Mouse (Mus musculus) Muller cell, postnatal 12 days (primary cell): Measurements from ENCODE around the gene Hgfac.

ENCODE experiments used
- DNase-seq: peaks from one replicate; pipeline ENCODE4 v3.0.0-alpha.2; 2015; ENCODE audit errors: inconsistent ontology term

Hgfac gene

GRCm38 (mm10) chr5:35037438-35037837, 3.9 kb upstream of the Hgfac start:
- DNase-seq = peak; percentile 64

- no peak for DNase-seq
Observed at GRCm38 (mm10) chr5:35042431-35043109, 1.3 kb downstream of the Hgfac start.

- peak; percentile 64 for DNase-seq
Observed at GRCm38 (mm10) chr5:35043110-35043451, 1.8 kb downstream of the Hgfac start.

- DNase-seq = no peak
Observed at GRCm38 (mm10) chr5:35050541-35050940, 9.2 kb downstream of the Hgfac start.

- no peak for DNase-seq
Observed at GRCm38 (mm10) chr5:35054628-35055027, 13.3 kb downstream of the Hgfac start.

GRCm38 (mm10) chr5:35055076-35055475, 13.8 kb downstream of the Hgfac start:
- DNase-seq = peak; percentile 87

- DNase-seq = peak; percentile 69
Observed at GRCm38 (mm10) chr5:35056604-35057432, 15.5 kb downstream of the Hgfac start, which contains the start of gene Dok7. Dok7 (plus strand) TSS chr5:35056766.

- DNase-seq = no peak
Observed at GRCm38 (mm10) chr5:35057582-35057981, 16.3 kb downstream of the Hgfac start.

GRCm38 (mm10) chr5:35058216-35058615, 16.9 kb downstream of the Hgfac start:
- no peak for DNase-seq

GRCm38 (mm10) chr5:35060098-35060497, 18.8 kb downstream of the Hgfac start:
- DNase-seq = no peak

- no peak for DNase-seq
Observed at GRCm38 (mm10) chr5:35069841-35070240, 28.5 kb downstream of the Hgfac start.

GRCm38 (mm10) chr5:35070314-35070713, 29.0 kb downstream of the Hgfac start:
- DNase-seq = no peak

- no peak for DNase-seq
Observed at GRCm38 (mm10) chr5:35070953-35071352, 29.6 kb downstream of the Hgfac start.

- no peak for DNase-seq
Observed at GRCm38 (mm10) chr5:35071855-35072254, 30.5 kb downstream of the Hgfac start.

- DNase-seq = no peak
Observed at GRCm38 (mm10) chr5:35073235-35073634, 31.9 kb downstream of the Hgfac start.

- peak; percentile 96 for DNase-seq
Observed at GRCm38 (mm10) chr5:35073992-35074391, 32.7 kb downstream of the Hgfac start.

GRCm38 (mm10) chr5:35076369-35076768, 35.1 kb downstream of the Hgfac start:
- no peak for DNase-seq

GRCm38 (mm10) chr5:35079101-35079500, 37.8 kb downstream of the Hgfac start:
- no peak for DNase-seq

- no peak for DNase-seq
Observed at GRCm38 (mm10) chr5:35084913-35085312, 43.6 kb downstream of the Hgfac start.

GRCm38 (mm10) chr5:35088785-35089613, 47.7 kb downstream of the Hgfac start:
- peak; percentile 60 for DNase-seq

GRCm38 (mm10) chr5:35089614-35089963, 48.3 kb downstream of the Hgfac start:
- no peak for DNase-seq

GRCm38 (mm10) chr5:35091636-35092035, 50.3 kb downstream of the Hgfac start:
- no peak for DNase-seq
